Mouse (Mus musculus) cerebellum, adult 9-11 months (tissue): ENCODE results near the gene Cpox.

ENCODE experiments used
- DNase-seq: peaks from one replicate; pipeline ENCODE4 v3.0.0; 2022

Cpox gene

GRCm38 (mm10) chr16:58702329-58702932 lies 32.3 kb downstream of the Cpox start:
- DNase-seq, result no peak

GRCm38 (mm10) chr16:58703382-58704124 lies 33.5 kb downstream of the Cpox start:
- no peak for DNase-seq

- no peak for DNase-seq
These were observed 34.9 kb downstream of the Cpox start for GRCm38 (mm10) chr16:58704999-58705398.

GRCm38 (mm10) chr16:58707276-58707905 lies 37.3 kb downstream of the Cpox start:
- no peak for DNase-seq

GRCm38 (mm10) chr16:58708601-58709475 lies 38.7 kb downstream of the Cpox start:
- no peak for DNase-seq

- DNase-seq, result no peak
These were observed 39.4 kb downstream of the Cpox start for GRCm38 (mm10) chr16:58709536-58709935.

GRCm38 (mm10) chr16:58712221-58712620 lies 42.1 kb downstream of the Cpox start:
- DNase-seq, result no peak

- DNase-seq, result no peak
These were observed 43.0 kb downstream of the Cpox start for GRCm38 (mm10) chr16:58713128-58713527.

GRCm38 (mm10) chr16:58715018-58715417 lies 44.9 kb downstream of the Cpox start:
- no peak for DNase-seq

- no peak for DNase-seq
These were observed 48.6 kb downstream of the Cpox start, which contains the start of gene Gpr15 for GRCm38 (mm10) chr16:58718666-58719120. Gene Gpr15, minus strand, starts transcription at chr16:58719070.

- DNase-seq, result no peak
These were observed 52.2 kb downstream of the Cpox start for GRCm38 (mm10) chr16:58722292-58722691.

- peak; percentile 21 for DNase-seq
These were observed 56.8 kb downstream of the Cpox start for GRCm38 (mm10) chr16:58726680-58727476.

- peak; percentile 97 for DNase-seq
These were observed 57.5 kb downstream of the Cpox start, which contains the start of gene Cldnd1 for GRCm38 (mm10) chr16:58727477-58728131. Gene Cldnd1, plus strand, starts transcription at chr16:58727910.

GRCm38 (mm10) chr16:58728176-58728671 lies 58.1 kb downstream of the Cpox start:
- no peak for DNase-seq

GRCm38 (mm10) chr16:58738205-58738604 lies 68.1 kb downstream of the Cpox start:
- no peak for DNase-seq

- no peak for DNase-seq
These were observed 68.7 kb downstream of the Cpox start for GRCm38 (mm10) chr16:58738800-58739199.

- no peak for DNase-seq
These were observed 70.7 kb downstream of the Cpox start for GRCm38 (mm10) chr16:58740751-58741150.

- DNase-seq, result no peak
These were observed 76.6 kb downstream of the Cpox start for GRCm38 (mm10) chr16:58746715-58747114.

GRCm38 (mm10) chr16:58751314-58751713 lies 81.2 kb downstream of the Cpox start:
- no peak for DNase-seq

- no peak for DNase-seq
These were observed 86.1 kb downstream of the Cpox start for GRCm38 (mm10) chr16:58756191-58756590.

GRCm38 (mm10) chr16:58763076-58763475 lies 93.0 kb downstream of the Cpox start, which contains the start of gene Olfr172:
Gene Olfr172, minus strand, starts transcription at chr16:58763176.
- DNase-seq, result no peak
